Mouse (Mus musculus): ENCODE measurements at regions not wholly inside any gene's neighbourhood (a gene's known extent, or its start where the extent isn't known, plus 50 kb on each side); places are given as distances from the start of the nearest gene placed in this dataset.

DNA sequence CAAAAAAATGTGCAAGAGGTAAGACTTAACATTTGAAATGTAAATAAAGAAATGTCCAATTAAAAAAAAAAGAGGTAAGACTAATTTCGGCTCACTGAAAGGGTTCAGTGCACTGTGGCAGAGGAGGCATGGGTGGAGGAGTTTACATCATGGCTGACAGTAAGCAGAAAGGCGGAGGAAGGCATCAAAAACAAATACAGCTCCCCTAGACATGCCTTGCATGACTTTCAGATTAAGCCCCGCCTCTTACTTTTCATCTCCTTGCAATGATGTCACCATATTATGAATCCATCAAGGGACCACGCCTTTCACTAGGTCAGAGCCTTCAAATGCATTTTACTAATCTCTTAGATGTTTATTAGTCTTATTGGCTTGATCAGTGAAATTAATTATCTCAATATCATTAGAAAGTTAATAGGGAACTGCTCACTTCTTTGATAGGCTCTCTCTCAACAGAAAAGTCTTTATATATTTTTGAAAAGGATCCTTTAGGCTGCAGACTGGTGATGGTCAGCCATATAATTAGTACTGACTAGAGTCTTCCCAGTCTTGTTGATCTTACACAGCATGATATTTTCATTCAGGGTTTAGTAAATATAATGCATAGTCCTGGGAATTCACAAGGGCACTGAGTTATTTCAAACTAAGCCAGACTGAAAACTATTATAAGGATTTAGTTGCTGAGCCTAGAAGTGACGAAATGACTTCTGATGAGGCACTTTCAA lies 114.6 kb upstream of the Diaph3 start:
- TF ChIP-seq CTCF (IDR thresholded peaks at IDR 0.05; ENCODE audit: borderline replicate concordance, extremely low read depth, insufficient read depth, insufficient read length), result no peak
- no peak for TF ChIP-seq POLR2A (IDR thresholded peaks at IDR 0.05; ENCODE audit: borderline replicate concordance, extremely low read depth, insufficient read depth, insufficient read length, poor library complexity, severe bottlenecking)
